Mouse (Mus musculus) adipocyte (in vitro differentiated cells): ENCODE data around the gene Map3k14.

Experiments
- DNase-seq: peaks from one replicate; pipeline ENCODE4 v3.0.0-alpha.2; 2016; ENCODE audit warnings: low spot score

Gene Map3k14

GRCm38 (mm10) chr11:103271979-103272378 is 4.7 kb upstream of the Map3k14 start:
- peak; percentile 71 for DNase-seq

- no peak for DNase-seq
Observed at GRCm38 (mm10) chr11:103269426-103269825, 2.2 kb upstream of the Map3k14 start.

DNA sequence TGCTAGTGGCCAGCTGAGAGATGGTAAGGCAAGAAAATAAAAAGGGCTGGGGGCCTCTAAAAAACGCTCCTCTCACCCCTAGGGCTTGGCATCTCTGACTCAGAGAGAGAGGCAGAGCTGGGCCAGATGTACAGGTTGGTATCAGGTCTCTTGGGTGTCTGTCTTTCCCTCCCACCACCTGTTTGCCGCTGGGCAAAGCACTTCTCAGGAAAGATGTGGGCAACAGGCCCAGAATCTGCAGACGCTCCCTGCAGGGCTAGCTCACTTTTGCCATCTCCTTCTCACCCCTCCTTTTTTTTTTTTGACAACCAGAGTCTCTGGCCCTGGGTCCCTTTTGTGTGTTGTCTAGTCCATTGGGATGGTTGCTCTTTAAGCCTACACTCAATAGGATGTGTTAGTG is 1.6 kb upstream of the Map3k14 start:
- no peak for DNase-seq

- DNase-seq = no peak
Observed at GRCm38 (mm10) chr11:103268350-103268749, 1.1 kb upstream of the Map3k14 start.

GRCm38 (mm10) chr11:103266729-103267345 is 435 bp downstream of the Map3k14 start:
- no peak for DNase-seq

- DNase-seq = no peak
Observed at GRCm38 (mm10) chr11:103265856-103266255, 1.4 kb downstream of the Map3k14 start.

DNA sequence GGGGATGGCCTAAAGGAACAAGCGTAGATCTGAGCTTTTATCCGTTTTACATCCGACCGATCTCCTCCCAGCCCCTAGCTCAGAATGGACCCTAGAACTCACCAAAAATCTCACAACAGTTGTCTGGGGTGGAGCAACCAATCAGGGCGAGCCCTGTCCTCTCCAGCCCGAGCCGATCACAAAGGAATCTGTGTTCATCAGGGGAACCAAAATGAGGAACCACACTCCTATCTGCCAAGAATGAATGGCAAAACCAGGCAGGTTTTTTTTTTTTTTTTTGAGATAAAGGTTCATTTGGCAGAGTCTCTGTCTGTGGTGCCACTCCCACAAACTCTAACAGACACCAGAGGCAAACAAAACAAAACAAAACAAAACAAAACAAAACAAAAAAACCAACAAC is 2.1 kb downstream of the Map3k14 start:
- peak; percentile 26 for DNase-seq

DNA sequence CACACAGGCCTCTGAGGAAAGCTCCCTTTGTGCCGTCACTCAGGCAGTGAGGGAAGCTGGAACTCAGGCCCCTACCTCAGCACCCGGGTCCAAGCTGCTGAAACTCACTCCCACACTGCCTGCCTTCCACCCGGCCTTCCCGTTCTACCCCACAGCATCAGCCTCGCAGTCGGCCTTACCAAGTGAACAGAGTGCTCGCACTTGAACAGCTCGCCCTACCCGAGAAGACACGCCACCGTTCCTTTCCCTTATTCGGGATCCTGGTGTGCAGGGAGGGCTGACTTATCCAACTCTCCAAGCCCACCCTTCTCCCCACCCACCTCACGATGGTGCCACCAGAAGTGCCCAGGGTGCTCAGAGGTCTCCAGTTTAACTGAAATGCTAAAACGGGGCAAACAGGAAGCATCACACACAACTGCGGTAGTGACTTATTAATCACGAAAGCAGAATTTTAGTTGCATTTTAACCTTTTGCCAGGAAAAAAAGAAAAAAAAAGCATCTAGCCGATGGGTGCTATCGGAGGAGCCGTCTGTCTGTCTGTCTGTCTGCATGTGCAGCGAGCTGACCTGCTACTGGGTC is 2.8 kb downstream of the Map3k14 start:
- no peak for DNase-seq

DNA sequence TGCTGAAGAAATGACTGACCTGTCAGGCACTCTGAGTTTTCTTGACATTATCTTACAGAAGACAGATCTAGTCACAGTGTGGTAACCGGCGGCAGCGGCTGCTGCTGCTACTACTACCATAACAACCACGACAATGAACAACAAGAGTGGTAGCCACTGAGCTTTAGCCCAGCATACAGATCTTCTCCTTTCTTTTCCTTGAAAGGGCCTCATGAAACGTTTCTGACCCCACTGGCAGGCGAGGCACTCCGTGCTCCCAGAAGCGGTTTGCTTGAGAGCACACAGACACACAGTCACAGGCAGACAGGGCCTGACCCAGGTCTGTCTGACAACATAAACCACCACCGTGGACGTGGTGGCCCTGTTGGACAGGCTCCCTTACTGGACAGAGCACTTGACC is 3.7 kb downstream of the Map3k14 start:
- DNase-seq = no peak

DNA sequence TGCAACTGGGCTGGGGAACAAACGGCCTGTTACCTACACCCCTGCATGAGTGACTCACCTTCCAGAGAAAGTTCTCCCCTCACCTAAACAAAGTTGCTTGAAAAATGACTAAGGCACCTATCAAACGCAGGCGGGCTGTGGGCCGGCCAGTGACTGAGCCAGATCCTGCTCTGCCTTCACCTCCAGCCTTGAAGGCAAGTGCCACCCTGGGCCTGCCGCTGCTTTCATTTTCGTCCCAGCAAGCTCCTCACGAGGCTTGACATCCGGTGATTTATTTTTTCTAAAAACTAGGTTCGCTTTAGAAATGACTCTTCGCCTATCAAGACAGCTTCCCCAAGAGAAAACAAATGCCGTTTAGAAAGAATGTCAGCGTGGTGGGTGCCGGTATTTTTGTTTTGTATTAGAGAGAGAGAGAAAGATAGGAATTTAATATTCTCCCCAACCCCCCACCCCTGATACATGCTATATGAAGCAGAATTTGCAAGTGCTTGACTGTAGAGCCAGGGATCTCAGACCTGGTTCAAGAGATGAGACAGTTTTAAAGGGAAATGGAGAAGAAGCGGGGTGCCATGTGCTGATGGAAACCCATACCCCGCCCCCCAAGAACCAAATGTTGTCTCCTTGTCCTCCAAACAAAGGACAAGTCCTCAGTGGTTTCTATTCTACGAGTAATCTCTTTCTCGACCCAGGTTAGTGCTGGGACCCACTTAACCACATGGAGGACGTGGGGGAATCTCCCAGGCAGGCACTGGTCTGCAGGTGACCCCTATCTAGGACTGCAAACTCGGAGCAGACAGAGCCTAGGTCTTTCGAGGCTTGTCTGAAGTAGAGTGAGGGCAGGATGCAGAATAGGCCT is 4.6 kb downstream of the Map3k14 start:
- peak; percentile 24 for DNase-seq

- peak; percentile 55 for DNase-seq
Observed at GRCm38 (mm10) chr11:103261671-103262411, 5.4 kb downstream of the Map3k14 start.

DNA sequence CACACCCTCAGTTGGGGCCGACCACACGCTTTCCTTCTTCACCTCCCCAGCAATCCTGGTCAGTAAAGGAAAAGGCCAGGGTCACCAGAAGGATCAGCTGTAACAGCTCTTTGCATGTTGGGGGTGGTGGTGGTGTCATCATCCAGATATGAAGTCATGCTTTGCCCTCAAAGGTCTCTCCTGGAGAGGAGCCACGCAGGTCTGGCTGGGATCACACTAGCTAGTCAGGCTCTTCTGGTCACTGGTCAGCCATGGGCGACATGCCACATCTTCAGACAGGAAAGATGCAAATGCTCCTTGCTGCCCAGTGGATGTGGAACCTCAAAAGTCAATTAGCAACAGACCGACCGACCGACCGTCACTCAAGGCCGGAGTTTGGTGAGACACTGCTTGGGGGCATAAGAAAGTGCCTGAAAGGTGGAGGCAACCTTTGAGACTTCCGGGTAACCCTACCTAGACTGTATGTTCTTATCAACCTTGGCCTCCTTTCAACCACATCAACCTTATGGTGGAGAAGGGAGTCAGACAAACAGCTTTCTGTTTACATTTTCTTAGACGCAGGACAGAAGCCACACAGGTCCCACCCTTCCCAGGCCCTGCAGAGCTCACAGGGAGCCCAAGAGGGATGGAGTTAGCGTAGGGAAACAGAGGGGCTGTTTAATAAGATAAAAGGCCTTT is 6.6 kb downstream of the Map3k14 start:
- DNase-seq = no peak

DNA sequence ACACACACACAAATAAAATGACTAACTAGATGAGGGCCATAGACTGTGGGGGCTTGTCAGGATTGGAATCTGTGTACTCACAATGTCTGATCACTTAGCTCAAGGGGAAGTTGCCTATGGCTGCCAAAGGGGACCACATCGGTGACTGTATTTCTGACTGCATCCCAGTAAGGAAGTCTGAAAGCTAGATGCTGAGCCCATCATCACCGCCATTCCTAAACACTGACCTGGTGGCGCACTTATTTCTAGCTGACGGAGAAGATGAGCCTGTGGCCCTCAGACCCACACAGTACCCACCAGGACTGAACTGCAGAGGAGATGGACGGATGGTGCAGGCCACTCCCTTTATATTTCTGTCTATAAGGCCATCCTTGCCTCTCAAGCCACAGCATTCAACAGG is 7.2 kb downstream of the Map3k14 start:
- no peak for DNase-seq

DNA sequence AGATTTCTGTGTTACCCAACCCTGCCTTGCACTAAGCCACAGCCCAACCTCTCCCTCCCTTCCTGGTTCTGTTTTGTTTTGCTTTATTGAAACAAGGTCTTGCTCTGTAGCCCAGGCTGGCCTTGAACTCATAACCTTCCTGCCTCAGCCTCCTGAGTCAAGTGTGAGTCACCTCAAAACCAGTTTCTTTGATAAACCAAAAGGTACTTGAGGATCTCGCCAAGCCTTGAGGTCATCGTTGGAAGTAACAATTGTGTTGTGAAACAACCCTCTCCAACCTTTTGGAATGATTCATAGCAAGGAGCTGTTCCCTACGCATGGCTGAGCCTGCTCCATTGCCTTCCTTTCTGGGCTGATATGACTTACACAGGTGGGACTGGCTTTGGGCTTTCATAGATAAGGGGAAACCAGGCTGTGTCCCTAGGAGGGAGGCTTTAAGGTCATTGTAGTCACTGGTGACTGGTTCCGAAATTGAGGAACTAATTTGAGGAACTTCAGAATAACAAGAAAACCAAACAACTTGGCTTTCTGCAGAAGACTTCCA is 9.3 kb downstream of the Map3k14 start:
- peak; percentile 50 for DNase-seq

DNA sequence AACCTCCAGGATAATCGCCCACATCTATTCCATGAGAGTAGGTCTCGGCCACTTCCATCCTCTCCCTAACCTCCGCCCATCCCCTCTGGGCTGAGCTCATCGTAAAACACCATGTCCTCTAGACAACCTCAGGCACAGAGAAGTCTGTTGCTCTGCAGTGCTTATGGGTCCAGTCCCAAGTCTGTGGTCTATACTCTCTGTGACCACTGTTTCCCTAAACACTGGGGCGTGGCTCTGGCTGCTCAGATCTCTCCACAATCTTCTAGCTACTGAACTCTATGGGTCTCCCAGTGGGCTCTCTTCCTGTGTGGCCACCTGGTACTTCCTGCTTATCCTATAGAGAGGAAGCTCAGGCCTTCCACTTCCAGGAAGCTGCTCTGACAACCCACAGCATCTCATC is 13.7 kb downstream of the Map3k14 start:
- DNase-seq = no peak

DNA sequence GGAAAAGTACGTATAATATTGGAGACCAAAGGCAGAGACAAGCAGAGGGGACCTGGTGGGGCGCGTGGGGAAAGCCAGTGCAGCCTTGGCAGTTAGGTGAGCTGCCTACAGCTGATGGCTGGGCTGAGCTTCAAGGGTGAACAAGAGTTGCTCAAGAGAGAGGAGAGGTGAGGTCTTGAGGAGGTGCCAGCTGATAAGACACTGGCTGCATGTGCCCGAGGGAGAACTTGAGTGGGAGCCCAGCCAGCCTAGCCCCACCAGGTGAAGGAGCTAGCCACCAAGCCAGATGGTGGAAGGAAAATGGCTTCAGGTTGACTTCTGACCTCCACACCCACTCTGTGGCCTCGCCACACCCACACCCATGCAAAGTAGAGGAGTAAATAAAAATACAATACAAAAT is 14.9 kb downstream of the Map3k14 start:
- DNase-seq = no peak

- no peak for DNase-seq
Observed at GRCm38 (mm10) chr11:103250324-103250723, 16.9 kb downstream of the Map3k14 start.

- no peak for DNase-seq
Observed at GRCm38 (mm10) chr11:103249509-103249908, 17.8 kb downstream of the Map3k14 start.

DNA sequence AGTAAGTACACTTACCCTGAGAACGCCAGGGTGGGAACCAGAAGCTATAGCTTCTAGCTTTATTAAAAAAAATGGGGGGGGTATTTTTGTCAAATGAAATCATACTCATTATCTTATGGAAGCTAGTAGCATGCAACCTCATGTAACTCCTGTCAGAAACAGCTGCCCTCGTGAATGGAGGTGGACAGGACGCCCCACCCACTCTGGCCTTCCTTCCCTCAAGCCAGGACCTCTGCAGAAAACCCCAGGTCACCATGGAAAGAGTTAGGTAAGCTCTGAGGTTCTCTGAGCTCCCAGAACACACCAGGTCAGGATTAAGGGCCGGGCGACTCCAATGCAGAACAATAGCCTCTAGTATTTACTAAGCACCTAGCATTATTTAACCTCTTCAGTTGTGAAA is 18.4 kb downstream of the Map3k14 start:
- DNase-seq = no peak

GRCm38 (mm10) chr11:103247504-103248177 is 19.6 kb downstream of the Map3k14 start:
- DNase-seq = peak; percentile 98

DNA sequence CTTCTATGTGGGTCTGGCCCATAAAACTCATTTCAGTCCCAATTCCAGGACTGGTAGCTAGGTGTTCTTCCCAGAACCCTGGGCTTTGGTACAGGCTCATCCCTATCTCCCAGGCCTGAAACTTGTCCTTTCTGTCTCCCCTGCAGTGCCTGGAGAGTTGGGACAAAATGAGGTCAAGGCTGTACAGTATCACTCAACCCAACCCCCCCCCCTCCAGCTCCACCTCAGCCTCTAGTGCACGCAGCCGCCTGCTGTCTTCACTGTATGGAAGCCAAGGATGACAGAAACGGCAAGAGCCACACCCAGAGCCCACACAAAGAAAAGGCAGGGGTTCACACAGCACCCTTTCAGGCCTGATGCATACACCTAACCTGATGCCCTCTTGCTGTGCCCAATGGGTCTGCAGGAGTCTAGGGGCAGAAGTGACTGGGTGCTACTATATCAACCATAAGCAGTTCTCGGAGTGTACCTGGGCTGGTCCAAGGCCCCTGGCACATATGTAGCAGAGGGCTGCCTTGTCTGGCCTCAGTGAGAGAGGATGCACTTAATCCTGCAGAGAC is 20.5 kb downstream of the Map3k14 start:
- no peak for DNase-seq
